ENCODE assay signal across 17 mouse cellular contexts in genomic region chr5:59893952-59894724, GRCm38 (mm10).
"Had no signal": no experiment of that assay in that cellular context is flagged by ENCODE, and none has a peak within 500 bp of the region (broad histone marks: within the 10 kb centered on the region; RNA-seq: fewer than 3 reads in every experiment).

No protein-coding gene starts in this region.

- H3K4me3 ChIP-seq: layer of hippocampus, adult 2 months; left cerebral cortex, adult 2 months; limb, embryonic 13.5 days; midbrain, embryonic 12.5 days; neural tube, embryonic 13.5 days had no signal

- H3K9me3 ChIP-seq: limb, embryonic 13.5 days; midbrain, embryonic 12.5 days; neural tube, embryonic 13.5 days had no signal

- H3K27ac ChIP-seq: layer of hippocampus, adult 2 months; left cerebral cortex, adult 2 months; limb, embryonic 13.5 days; liver, embryonic 14.5 days; midbrain, embryonic 12.5 days; neural tube, embryonic 13.5 days; stomach, postnatal 0 days had no signal

- H3K4me1 ChIP-seq: limb, embryonic 13.5 days; midbrain, embryonic 12.5 days; neural tube, embryonic 13.5 days had no signal

- H3K4me2 ChIP-seq: limb, embryonic 13.5 days; midbrain, embryonic 12.5 days; neural tube, embryonic 13.5 days had no signal

- H3K36me3 ChIP-seq: limb, embryonic 13.5 days; midbrain, embryonic 12.5 days; neural tube, embryonic 13.5 days had no signal

- ATAC-seq: midbrain, embryonic 16.5 days had no signal

- DNase-seq: kidney, adult 9 months; kidney, postnatal 10 days; kidney, postnatal 4 days; left cerebral cortex, postnatal 4 days; lung, adult 18-20 months; right cerebral cortex, adult 18-20 months; right cerebral cortex, postnatal 25 days; thymus, adult 2 months; thymus, postnatal 25 days had no signal

- H3K27me3 ChIP-seq: limb, embryonic 13.5 days; midbrain, embryonic 12.5 days; neural tube, embryonic 13.5 days had no signal

- H3K9ac ChIP-seq: limb, embryonic 13.5 days; liver, embryonic 14.5 days; midbrain, embryonic 12.5 days; neural tube, embryonic 13.5 days had no signal
